Mouse (Mus musculus) kidney, adult 10 weeks (tissue): ENCODE data around the gene Btbd35f19. TPM values are rescaled to one million over a fixed set of nuclear protein-coding genes. Genes with fewer than 3 reads are reported as not detected.

Experiments
- polyA plus RNA-seq: library from polyadenylated mRNA; stranded (reverse); fragments of 350-450 nt; fragmentation: Illumina TruSeq; extraction: RNeasy Lipid Tissue Mini Kit (QIAGEN cat#74804); gene quantifications from one replicate; pipeline ENCODE4 v1.2.3, GENCODE M21; 2014; ENCODE audit warnings: low read depth, low replicate concordance

The Btbd35f19 gene
- not detected for polyA plus RNA-seq

DNA sequence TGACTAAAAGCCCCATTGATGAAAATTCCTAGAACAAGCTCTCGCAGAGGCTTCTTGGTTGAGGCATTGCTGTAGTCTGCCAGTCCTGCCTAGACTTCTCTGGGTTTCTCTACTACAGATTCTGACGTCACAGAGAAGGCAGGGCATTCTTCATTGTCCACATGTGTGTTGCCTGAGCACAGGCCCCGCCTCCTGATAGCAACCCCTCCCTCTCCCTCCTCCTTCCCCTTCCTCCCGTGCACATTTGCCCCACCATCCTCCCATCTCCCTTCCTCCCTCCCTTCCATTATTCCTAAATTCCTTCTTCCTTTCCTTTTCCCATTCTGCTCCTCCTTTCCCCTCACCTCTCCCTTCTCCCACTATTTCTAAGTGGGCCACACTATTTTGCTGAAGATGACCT is at the start of gene Btbd35f19:
TSS of gene Btbd35f19 (minus strand) at position 101 of the 400 bp plus-strand sequence.

DNA sequence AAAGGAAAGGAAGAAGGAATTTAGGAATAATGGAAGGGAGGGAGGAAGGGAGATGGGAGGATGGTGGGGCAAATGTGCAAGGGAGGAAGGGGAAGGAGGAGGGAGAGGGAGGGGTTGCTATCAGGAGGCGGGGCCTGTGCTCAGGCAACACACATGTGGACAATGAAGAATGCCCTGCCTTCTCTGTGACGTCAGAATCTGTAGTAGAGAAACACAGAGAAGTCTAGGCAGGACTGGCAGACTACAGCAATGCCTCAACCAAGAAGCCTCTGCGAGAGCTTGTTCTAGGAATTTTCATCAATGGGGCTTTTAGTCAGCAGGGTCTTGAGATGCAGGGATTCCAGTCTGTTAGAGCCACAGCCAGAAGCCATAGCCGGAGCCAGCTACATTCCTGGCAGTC is 47.6 kb downstream of the Btbd35f19 start, which contains the start of gene Btbd35f26:
TSS of gene Btbd35f26 (plus strand) at position 301 of the 400 bp plus-strand sequence.

Other genes with a start within 250 kb of the Btbd35f19 start
- gene Spin2f, start 130.0 kb downstream of the Btbd35f19 start, polyA plus RNA-seq: not detected
- gene Btbd35f26, start 47.5 kb downstream of the Btbd35f19 start, polyA plus RNA-seq: not detected
- gene Gm21883, start 190.4 kb upstream of the Btbd35f19 start, polyA plus RNA-seq: not detected
- gene Spin2e, start 235.0 kb upstream of the Btbd35f19 start, polyA plus RNA-seq: not detected